Mouse (Mus musculus) cerebellum, adult 11-12 months (tissue): ENCODE data around the gene Pcgf2.
"Not testable (repeated sequence)": the region's sequence is repeated elsewhere in the genome, so short reads cannot be mapped to it uniquely, and the experiment has no call there.

Source experiments
- DNase-seq: peaks from one replicate; pipeline ENCODE4 v3.0.0; 2022

Pcgf2 gene

GRCm38 (mm10) chr11:97700003-97700745 is at the start of gene Pcgf2:
TSS of gene Pcgf2 (minus strand) at chr11:97700497.
- peak; percentile 89 for DNase-seq

GRCm38 (mm10) chr11:97748496-97748895 is 48.2 kb upstream of the Pcgf2 start:
- DNase-seq = no peak

DNA sequence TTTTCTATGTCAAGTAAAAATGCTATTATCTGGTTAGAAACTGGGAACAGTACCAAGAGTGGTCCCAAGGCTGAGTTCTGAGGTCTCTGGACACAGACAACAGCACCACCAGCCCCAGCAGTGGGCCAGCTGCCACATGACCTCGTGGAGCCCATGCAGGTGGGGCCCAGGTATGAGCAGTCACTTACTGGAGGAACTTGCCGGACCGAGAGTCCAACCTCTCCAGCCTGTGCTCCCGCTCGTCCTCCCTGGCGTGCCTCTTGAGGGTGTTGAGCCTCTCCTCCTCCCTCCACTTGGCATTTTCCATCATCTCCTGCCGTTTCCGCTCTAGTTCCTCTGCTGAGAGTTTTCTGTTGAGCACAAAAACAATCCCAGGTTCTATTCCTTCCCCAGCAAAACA is 47.5 kb upstream of the Pcgf2 start:
- DNase-seq = peak; percentile 56

- no peak for DNase-seq
These were observed 45.0 kb upstream of the Pcgf2 start for GRCm38 (mm10) chr11:97745331-97745721.

- DNase-seq = peak; percentile 99
These were observed 44.5 kb upstream of the Pcgf2 start for GRCm38 (mm10) chr11:97744718-97745330.

DNA sequence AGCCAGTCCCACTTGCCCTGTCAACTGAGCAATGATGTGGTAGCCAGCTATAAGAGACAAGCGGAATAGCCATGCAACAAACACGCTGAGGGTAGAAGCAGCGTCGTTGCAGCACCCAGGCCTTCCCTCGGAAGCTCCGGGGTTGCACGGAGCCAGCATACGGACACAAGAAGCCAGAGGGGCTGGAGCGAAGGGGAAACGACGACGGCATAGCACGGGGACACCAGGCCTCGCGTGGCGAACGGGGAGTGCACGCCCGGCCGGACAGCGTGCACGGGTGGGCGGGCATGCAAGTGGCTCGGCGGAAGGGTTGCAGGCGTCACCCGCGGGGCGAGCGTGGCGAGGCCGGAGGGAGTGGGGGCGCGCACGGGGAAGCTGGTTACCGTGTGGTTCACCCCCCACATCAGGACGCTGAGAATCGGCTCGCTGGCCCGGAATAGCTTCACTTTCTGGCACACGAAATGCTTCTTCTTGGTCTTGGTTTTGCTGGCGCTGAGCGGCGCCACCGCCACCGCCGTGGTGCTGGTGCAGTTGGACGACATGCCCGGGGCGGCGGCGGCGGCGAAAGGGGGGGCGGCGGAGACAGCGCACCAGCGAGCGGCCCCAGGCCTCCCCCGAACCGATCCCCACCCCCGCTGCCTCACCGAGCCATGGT is 43.9 kb upstream of the Pcgf2 start, which contains the start of gene Pip4k2b:
TSS of gene Pip4k2b (minus strand) at position 642 of the 655 bp plus-strand sequence.
- no peak for DNase-seq

DNA sequence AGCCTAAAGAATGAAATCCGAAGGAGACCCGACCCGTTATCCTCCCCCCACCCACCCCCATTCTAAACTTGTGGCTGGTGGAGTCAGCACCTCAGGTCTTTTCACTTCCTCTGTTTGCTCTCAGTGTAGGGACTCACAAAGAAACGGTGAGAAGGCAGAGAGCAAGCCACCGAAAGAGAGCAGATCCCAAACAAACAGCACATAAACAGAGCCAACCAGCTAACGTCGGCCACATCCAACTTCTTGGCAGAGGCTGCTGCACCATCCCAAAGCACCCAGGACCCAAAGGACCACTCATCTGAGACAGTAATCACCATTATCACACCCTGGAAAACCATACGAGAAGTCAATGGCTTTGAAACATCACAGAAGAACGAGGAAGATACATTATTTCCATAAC is 43.1 kb upstream of the Pcgf2 start:
- no peak for DNase-seq

DNA sequence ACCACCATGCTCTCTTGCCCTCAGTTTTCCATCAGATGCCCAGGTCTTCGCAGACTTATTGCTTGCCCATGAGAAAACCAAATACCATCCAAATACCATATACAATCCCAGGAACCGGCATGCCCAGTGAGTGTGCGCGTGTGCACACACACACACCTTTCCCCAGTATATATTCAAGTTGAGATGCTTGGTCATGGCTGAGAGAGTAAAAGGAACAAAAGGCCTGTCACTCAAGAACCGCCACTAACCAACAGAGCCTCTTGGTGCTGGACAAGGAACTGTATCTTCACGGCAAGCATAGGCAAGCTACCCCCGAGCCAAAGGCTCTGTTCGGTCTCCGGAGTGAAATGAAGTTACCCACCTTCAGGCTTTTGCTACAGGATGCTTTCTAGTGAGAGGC is 42.3 kb upstream of the Pcgf2 start:
- DNase-seq = no peak

DNA sequence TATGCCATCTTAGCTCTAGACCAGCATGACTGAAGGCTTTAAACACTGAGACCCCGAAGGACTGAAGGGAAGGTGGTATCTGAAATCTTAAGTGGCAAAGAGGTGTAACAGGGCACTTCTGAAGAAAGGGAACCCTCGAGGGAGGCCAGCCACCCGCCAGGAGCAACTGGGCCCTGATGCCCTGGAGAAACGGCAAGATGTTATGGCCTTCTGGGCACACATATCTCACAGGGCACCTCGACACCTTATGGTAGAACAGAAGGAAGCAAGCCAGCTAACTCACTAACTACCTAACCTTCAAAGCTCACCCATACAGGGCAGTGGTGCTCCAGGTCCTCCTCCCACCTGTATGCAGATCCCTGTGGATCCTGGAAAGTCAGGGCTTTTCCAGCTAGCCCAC is 41.9 kb upstream of the Pcgf2 start:
- DNase-seq = no peak

DNA sequence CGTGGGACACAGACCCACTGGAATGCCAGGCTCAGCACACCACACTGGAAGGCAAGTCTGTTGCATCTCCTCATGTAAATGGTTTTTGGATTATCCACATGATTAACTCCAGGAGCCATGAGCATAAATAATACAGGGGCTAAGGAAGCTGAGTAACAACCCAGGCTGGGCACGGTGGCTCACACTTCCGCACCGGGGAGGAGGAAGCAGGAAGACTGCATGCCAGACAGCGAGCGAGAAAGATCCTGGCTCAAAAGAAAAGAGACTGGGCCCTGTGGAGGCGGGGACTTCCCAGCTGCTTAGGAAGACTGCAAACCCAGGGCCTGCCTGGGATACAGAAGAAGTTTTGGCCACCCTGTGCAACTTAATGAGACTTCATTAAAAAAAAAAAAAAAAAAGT is 39.9 kb upstream of the Pcgf2 start:
- no peak for DNase-seq

DNA sequence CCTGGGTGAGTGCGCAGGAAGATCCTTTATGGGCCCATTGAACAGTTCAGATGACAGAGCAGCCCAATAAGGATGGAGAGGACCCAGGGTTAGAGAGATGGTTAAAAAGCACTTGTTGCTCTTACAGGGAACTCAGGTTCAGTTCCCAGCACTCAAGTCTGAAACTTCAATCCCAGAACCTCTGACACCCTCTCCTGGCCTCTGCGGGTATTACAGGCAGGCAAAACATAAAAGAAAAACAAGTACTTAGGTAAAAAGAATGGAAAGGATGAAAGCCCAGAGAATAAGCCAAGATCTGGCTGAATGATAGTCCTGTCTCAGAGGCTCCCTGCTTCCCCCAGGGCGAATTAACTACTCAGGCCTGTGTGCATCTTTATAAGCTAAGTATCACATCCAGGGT is 38.9 kb upstream of the Pcgf2 start:
- DNase-seq = no peak

DNA sequence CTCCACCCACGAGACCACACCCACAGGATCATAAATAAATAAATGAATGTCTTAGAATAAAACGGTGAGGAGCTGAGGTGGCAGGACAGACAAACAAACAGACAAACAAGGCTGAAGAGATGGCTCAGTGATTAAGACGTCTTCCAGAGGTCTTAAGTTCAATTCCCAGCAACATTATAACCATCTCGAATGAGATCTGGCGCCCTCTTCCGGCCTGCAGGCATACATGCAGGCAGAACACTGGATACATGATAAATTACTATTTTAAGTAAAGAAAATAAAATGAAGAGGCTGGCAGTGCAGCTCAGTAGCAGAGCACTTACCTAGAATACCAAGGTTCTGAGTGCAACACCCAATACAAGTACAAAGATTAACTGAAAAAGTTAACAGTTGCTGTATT is 38.4 kb upstream of the Pcgf2 start:
- DNase-seq = no peak

DNA sequence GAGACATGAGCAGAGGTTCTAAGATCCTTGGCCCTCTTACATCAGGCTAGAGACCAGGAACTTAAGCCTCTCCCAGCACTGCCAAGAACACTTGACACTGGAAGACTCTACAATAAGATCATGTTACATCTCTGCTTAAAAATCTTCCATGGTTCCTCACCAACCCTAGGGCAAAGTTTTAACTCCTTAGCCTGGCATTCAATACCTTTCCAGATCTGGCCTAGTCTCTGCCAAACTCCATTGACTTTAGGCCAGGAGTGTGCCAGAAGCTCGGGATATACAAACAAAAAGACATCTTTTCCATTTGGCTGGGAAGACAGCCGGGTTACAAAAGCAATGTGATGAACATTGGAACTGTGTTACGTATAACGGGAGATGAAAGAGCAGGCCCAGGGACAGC is 37.3 kb upstream of the Pcgf2 start:
- DNase-seq = no peak

DNA sequence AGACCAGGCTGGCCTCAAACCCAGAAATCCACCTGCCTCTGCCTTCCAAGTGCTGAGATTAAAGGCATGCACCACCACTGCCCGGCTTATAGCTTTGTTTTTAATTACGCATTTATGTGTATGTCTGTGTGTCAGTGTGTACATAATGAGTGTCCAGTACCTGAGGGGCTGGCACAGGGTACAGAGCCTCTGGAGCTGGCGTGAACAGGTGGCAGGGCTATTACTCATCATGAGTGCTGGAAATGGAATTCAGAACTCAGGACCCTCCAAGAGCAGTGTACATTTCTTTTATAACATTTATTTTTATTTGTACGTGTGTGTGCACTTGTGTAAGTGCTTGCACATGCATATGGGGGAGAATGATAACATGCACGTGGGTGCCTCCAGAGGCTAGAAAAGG is 36.3 kb upstream of the Pcgf2 start:
- DNase-seq = no peak

- DNase-seq = not testable (repeated sequence)
These were observed 34.5 kb upstream of the Pcgf2 start for GRCm38 (mm10) chr11:97734810-97735209.

DNA sequence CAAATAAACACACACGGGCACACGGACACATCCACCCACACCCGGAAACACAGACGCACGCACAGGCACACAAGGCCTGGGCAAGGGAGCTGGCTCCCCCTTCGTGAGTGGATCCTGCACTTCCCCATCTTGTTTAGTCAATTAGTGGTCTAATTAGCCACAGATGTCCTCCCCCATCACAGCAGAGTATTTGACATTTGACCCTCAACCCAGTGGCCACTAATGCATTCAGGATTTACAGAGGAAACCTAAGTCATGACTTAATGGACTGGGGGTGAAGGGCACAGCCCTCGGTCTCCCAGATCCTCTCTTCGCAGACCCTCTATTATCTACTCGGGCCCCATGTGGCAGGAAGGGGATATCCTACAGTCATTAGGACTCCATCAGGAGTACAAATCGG is 33.4 kb upstream of the Pcgf2 start:
- DNase-seq = no peak

DNA sequence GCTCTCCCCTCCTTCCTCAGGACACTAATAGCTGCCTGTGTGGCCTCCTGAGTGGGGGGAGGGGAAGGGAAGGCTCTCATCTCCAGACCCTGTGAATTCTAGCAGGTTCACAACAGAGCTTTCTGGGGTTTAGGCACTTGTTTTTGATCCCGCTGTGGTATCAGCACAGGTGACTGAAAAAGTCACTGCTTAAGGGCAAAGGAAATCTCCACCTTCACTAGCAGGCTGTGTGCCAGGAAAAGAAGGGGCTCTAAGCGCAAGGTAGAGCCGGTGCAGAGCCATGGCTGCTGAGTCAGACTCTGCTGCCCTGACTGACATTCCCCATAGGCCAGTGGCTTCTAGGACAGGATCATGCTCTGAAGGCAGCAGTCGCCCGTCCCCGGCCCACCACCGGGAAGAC is 28.4 kb upstream of the Pcgf2 start:
- DNase-seq = no peak

- no peak for DNase-seq
These were observed 28.0 kb upstream of the Pcgf2 start for GRCm38 (mm10) chr11:97728311-97728710.

GRCm38 (mm10) chr11:97723709-97724108 is 23.4 kb upstream of the Pcgf2 start:
- no peak for DNase-seq

- DNase-seq = no peak
These were observed 21.0 kb upstream of the Pcgf2 start for GRCm38 (mm10) chr11:97721338-97721737.

GRCm38 (mm10) chr11:97719041-97719440 is 18.7 kb upstream of the Pcgf2 start:
- DNase-seq = no peak

DNA sequence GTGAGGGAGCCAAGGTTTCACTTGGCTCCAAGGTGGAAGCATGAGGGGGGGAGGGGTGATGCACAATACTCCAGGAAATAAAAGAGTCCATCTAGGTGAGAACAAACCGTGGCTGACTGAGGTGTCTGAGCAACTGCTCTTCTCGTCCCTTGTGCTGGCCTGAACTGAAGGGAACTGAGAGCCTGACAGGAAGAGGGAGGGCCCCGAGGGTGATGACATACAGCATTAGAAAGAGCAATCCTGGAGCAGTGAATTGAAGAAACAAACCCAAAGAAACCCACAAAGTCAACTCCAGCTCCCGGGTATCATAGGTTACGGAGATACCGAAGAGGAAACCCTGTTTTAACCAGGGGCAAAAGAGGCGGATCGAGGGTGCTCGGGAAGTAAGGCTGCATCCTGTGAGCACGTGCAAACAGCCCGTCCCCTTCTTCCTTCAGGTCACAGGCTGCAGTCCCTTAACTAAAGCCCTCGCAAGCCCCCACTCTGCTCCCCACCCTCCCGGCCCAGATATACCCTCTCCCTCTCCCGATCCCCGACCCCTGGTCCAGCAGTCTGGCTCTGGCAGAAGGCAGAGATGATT is 18.1 kb upstream of the Pcgf2 start:
- DNase-seq = no peak

DNA sequence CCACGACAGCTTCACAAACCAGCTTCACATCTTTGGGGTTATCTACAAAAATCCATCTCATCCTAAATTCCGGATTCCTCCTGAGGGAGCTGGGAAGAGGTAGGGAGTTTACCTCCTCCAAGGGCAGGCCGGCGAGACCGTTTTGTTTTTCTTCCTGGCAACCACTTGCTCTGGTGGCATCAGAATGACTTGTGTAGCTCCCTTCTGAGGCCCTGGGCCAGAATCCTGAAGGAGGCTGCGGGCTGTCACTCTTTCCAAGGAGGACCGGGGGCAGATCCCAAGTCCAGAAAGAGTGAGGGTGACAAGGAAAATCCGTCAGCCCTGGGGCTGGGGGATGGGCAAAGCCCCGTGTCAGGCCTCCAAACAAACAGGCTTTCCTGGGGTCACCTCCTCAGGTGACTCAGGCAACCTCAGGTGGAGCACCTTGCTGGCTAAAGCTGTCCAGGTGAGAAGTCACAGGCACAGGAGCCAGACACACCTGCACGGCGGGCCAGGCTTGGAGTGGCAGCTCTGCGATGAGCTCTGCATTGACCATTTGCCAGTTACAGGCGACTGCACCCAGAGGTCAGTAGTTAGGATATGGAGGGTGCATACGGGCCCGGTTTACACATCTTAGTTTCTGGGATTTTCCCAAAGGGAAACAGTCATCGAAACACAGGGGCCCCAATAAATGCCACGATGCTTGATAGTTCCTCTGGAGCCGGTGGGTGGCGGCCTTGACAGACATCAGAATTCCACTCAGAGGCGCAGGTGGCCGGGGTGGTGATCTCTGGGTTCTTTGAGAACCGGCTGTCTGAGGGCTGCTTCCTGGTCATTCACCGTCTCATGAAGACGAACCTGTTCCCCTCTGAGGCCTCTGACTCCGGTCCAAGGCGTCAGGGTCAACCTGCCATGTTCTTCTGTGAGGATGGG is 17.3 kb upstream of the Pcgf2 start:
- no peak for DNase-seq
